Mouse (Mus musculus) kidney, postnatal 4 days (tissue): Measurements from ENCODE around the gene Dync1i2.
A peak's percentile ranks its signal among the peaks of the same experiment; 100 is the strongest.

Experiments used
- DNase-seq, 2 experiments: peaks; one replicate each; pipeline ENCODE4 v3.0.0; 2021; ENCODE audit warnings: mixed read lengths in 2 of 2

Dync1i2 gene

GRCm38 (mm10) chr2:71211591-71212359 is at the start of gene Dync1i2:
TSS of gene Dync1i2 (plus strand) at chr2:71211706.
- peak; percentile 89 to 95 for DNase-seq

DNA sequence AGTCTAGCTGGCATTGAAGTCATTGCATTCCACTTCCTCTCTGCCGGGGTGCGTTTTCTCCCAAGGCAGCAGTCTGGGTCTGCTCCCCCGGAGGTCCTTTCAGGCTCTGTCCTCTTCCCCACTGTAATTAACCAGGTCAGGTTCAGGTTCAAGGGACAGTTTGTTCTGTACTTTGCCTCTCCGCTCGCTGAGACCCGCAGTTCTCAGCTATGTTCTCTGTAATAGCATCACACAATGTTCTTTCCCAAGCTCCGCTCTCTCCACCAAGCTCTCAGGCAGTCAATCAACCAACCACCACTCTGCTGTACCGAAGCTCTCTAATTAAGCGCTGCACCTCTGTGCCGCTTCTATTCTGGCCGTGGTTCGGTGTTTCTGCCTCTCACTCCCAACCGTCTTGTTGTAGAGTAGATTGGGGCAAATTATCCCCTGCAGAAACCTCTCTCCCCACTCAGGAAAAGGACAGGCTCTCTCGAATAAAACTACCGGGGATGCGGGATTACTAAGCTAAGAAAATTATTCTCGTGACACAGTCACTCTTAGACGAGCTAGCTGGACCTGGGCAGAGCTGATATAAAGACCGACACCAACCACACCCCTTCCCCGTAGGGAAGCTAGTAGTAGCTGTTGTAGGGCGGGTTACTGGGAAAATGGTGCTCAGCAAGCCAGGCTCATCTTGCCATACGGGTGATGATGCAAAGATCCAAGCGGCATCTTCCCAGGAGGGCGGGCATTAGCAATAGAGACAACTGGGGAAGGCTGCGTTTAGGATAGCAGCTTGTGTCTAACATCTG is 48.5 kb upstream of the Dync1i2 start:
- peak in 1 of 2 experiments; percentile 28 for DNase-seq

DNA sequence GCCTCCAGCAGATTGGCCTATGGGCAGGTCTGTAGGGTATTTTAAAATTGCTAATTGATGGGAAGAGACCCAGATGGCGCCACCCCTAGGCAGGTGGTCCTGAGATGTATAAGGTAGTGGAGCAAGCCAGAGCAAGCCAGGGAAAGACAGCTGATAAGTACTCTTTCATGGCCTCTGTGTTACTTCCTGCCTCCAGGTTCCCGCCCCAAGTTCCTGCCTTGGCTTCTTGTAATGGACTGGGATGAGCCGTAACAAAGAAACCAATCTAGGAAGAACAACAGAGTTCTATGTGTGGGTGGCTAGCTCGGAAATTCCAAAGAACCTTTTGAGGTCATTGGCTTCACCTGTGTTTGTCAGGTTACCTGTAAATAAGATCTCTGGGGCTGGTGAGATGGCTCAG is 44.3 kb upstream of the Dync1i2 start:
- DNase-seq: no peak

- DNase-seq: peak in 1 of 2 experiments; percentile 35
Measured at GRCm38 (mm10) chr2:71168461-71169021, 43.0 kb upstream of the Dync1i2 start.

DNA sequence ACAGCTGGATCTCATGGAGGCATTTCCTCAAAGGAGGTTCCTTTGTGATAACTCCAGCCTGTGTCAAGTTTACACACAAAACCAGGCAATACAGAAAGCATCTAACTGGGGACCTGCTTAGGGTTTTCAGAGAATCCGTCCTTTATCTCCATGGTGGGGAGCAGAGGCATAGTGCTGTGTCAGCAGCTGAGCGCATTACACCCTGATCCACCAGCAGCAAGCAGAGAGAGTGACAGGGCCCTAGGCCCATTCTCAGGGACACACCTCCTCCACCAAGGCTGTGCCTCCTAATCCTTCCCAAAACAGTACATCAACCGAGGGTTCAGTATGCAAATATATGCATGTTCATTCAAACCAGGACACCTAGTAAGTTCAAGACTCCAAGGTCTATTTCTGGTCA is 38.5 kb upstream of the Dync1i2 start:
- no peak for DNase-seq

DNA sequence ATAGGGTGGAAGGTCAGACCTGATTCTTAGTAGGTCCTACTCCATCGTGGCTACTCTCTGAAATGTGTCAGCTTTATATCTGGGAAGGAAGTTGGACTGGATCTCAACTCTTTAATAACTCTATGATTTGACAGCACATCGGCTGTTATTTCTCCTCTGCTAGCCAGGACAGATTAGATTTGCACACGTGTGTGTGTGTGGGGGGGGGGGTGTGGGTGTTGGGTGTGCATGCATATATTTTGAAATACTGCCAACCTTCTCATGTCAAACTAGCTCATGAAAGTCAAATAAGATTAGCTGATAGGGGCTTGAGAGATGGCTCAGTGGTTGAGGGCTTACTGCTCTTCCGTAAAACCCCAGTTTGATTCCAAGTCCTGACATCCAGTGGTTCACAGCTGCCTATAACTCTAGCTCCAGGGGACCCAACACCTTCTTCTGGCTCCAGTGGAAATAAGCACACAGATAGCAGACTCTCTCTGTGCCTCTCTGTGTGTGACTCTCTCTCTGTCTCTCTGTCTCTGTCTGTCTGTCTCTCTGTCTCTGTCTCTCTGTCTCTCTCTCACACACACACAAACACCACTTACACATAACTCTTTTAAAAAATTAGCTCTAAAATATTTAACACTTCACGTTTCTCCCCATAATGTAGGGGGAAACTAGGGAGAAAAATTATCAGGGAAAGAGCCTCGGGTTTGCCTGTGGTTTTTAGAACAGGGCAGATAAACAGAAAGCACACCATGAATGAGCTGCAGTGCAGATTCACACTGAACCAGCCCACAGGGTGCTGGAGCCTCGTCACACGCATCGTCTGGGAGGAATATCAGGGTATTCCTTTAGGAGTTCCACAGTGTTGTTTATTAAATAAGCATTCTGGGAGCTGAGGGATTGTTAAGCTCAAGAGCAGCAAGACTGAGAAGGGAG is 34.9 kb upstream of the Dync1i2 start:
- DNase-seq: no peak

GRCm38 (mm10) chr2:71177250-71177615 is 34.3 kb upstream of the Dync1i2 start:
- no peak for DNase-seq

GRCm38 (mm10) chr2:71177760-71178159 is 33.7 kb upstream of the Dync1i2 start:
- DNase-seq: no peak

- no peak for DNase-seq
Measured at GRCm38 (mm10) chr2:71179716-71180115, 31.8 kb upstream of the Dync1i2 start.

GRCm38 (mm10) chr2:71180566-71181217 is 30.8 kb upstream of the Dync1i2 start:
- DNase-seq: peak in 1 of 2 experiments; percentile 35

DNA sequence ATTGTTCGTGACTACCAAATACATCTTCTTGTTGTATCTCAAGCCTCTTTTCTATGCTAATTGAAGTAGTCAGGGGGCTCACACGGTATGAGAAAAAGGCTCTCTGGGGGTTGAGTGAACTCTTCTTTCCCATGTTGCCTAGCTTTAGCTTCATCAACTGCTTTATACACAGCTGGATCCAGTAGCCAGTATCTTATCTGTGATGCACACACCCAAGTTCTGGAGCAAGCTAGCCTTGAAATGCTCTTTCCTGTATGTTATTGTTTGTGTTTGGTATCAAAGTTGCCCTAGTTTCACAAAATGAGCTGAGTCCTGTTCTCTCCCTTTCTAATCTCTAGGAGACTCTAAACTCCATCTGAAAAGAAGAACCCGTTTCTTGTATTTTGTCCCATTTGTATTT is 23.6 kb upstream of the Dync1i2 start:
- no peak for DNase-seq

DNA sequence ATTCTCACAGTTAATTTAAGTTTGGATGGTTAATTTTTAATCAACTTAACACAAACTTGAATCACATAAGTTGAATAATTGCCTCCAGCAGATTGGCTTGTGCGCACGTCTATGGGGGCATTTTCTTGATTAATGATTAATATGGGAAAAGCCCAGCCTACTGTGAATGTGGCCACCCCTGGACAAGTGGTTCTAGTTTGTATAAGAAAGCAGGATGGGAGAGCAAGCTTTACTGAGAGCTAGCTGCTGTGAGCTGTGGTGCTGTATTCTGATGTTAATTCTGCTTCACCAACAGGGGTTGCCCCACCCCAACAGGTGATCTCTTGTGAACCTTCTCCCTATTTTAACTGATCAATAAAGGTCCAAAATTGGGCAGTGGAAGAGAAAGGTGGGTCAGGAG is 22.6 kb upstream of the Dync1i2 start:
- DNase-seq: peak; percentile 17 to 22

DNA sequence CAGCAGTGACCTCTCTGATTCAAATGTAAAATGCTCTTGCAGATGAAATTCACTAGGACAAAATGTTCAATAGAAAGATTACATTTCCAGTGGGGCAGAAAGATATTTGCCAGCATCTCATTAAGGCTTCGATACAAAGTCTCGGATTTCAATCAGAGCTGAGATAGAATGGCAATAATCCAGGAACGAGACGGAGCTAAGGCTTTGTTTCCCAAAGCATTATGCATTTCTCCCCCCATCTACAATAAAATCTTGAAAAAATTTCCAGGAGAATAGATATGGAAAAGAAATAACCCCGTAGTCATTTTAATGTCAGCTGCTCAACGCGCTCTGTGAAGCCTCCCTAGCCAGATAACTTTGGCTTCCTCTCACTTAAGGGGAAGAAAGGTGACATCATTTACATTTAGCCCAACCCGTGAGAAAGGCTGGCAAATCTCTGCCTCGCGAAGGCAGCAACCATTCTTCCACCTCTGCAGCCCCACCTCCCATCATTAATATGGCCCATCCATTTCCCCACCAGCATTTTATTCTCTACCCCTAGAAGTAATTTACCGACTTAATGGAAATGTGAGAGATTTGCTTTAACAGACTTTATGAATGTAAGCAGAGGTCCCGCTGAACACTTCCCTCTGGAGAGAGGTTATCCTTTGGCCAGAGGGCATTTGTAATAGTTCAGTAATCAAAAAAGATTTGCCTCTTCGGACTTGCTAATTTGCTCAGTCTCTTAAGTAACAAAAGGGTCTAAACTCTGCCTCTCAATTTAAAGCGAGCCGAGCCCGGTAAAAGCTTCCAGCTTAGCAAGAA is 19.9 kb upstream of the Dync1i2 start:
- no peak for DNase-seq

DNA sequence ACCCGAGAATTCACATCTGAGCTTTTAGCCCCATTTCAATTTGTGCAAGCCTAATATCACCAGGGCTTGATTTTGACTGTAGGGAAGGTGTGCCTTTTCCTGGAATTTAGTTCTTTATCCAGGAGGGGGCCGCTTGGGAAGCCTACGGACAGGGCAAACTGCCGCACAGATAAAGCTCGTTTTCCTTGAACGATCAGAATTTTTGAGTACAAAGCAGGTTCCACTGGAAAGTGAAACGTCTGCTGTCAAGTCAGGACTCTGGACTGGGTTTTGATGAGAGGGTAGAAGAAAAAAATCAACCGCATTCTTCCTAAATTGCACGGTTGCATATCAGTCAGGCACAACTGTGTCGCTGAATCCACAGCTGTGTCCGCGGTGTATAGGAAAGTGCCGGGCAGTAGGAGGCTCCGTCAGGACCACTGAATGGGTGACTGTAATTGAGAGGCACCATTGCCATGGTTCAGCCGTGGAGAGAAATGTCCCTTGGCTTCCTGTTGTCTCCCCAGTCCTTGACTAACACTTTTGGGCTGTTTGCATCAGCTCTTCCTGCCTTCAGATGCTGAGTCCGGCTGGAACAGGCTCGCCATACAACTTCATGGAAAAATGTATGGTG is 19.2 kb upstream of the Dync1i2 start:
- no peak for DNase-seq

DNA sequence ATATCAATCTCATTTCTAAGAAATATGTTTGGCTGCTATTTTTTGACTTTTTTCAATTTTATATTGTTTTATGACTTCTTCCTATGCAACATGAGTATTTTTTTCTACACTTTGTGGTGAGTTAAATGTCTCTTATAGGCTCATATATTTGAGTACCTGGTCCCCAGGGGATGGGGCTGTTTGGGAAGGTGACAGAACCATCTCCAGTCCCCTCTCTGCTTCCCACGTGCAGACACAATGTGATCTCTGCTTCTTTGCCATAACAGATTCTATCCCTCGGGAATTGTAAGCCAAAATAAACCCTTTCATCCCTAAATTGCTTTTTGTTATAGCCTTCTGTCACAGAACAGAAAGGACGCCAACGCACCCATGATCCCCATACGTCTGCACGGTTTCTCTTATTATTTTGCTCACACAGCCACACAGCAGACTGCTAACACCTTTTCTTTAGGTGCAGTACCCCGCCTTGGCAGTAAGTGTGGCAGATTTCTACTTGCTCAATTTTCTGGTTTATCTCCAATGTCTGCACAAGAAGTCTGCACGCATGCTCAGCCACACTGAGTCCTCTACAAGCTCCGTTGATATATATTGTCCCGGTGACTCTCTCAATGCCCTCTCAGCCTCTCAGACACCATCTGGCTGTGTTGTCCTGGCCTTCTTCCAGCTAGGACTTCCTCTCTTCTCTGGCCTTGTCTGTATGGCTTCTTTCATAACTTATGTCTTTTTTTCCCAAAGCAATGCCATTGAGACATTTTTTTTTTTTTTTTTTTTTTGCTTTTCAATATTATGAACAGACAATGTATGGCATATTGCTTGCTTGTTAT is 17.2 kb upstream of the Dync1i2 start:
- peak; percentile 35 to 36 for DNase-seq

- DNase-seq: peak in 1 of 2 experiments; percentile 16
Measured at GRCm38 (mm10) chr2:71196947-71197346, 14.6 kb upstream of the Dync1i2 start.

DNA sequence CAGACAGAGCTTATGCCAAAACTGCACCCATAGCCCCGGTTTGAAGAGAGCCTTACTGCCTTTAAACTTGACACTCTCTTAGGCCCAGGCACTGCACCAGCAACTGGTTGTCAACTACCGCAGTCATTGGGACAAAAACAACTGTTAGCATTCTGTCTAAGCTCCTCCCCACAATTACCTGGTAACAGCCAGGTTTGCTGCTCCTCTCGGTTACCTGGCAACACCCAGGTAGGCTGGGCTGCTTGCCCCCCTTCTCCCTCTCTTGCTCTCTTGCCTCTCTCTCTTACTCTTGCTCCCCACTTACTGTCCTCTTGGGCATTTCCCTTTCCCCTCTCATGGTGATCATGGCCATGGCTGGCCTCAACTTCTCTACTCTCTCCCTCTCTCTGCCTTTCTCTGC is 12.6 kb upstream of the Dync1i2 start:
- DNase-seq: peak; percentile 15 to 48

- no peak for DNase-seq
Measured at GRCm38 (mm10) chr2:71200485-71200884, 11.0 kb upstream of the Dync1i2 start.

GRCm38 (mm10) chr2:71201886-71202285 is 9.6 kb upstream of the Dync1i2 start:
- no peak for DNase-seq
